Mouse (Mus musculus): ENCODE results near the gene Tmem230.

Gene Tmem230

GRCm38 (mm10) chr2:132233985-132234765 lies 13.4 kb downstream of the Tmem230 start:
- no peak for DNase-seq (ENCODE audit: low read depth, low spot score)

GRCm38 (mm10) chr2:132232413-132232945 lies 15.1 kb downstream of the Tmem230 start:
- no peak for DNase-seq (ENCODE audit: low read depth, low spot score)

- no peak for DNase-seq (ENCODE audit: low read depth, low spot score)
Observed at GRCm38 (mm10) chr2:132224359-132224758, 23.2 kb downstream of the Tmem230 start.

- DNase-seq (ENCODE audit: low read depth, low spot score), result no peak
Observed at GRCm38 (mm10) chr2:132221611-132222073, 26.0 kb downstream of the Tmem230 start.

GRCm38 (mm10) chr2:132211995-132212656 lies 35.5 kb downstream of the Tmem230 start:
- DNase-seq (ENCODE audit: low read depth, low spot score), result no peak

GRCm38 (mm10) chr2:132210806-132211312 lies 36.7 kb downstream of the Tmem230 start:
- DNase-seq (ENCODE audit: low read depth, low spot score), result no peak

GRCm38 (mm10) chr2:132208246-132208881 lies 39.2 kb downstream of the Tmem230 start:
- no peak for DNase-seq (ENCODE audit: low read depth, low spot score)

GRCm38 (mm10) chr2:132206316-132206881 lies 41.2 kb downstream of the Tmem230 start:
- DNase-seq (ENCODE audit: low read depth, low spot score), result no peak

GRCm38 (mm10) chr2:132205549-132205948 lies 42.1 kb downstream of the Tmem230 start:
- no peak for DNase-seq (ENCODE audit: low read depth, low spot score)

- DNase-seq (ENCODE audit: low read depth, low spot score), result no peak
Observed at GRCm38 (mm10) chr2:132203773-132204172, 43.8 kb downstream of the Tmem230 start.

- no peak for DNase-seq (ENCODE audit: low read depth, low spot score)
Observed at GRCm38 (mm10) chr2:132203186-132203585, 44.4 kb downstream of the Tmem230 start.

GRCm38 (mm10) chr2:132198017-132198933 lies 49.3 kb downstream of the Tmem230 start:
- DNase-seq (ENCODE audit: low read depth, low spot score), result no peak

GRCm38 (mm10) chr2:132195602-132196001 lies 52.0 kb downstream of the Tmem230 start:
- no peak for DNase-seq (ENCODE audit: low read depth, low spot score)

GRCm38 (mm10) chr2:132190602-132191161 lies 56.9 kb downstream of the Tmem230 start:
- DNase-seq (ENCODE audit: low read depth, low spot score), result no peak

Data from CD4-positive helper T cell, adult 2 months (primary cell).